Mouse (Mus musculus): ENCODE data around the gene Agl. TPM values are rescaled to one million over a fixed set of nuclear protein-coding genes. Genes with fewer than 3 reads are reported as not detected.
"Not testable (repeated sequence)": the region's sequence is repeated elsewhere in the genome, so short reads cannot be mapped to it uniquely, and the experiment has no call there.

Agl gene
- total RNA-seq, 2 experiments from 2014 or later, result 38.6 to 42.9 TPM

GRCm38 (mm10) chr3:116751191-116751860 is 56.6 kb downstream of the Agl start:
- no peak for DNase-seq (ENCODE audit: low spot score in 2 of 2)

GRCm38 (mm10) chr3:116748391-116749170 is 59.4 kb downstream of the Agl start:
- no peak for DNase-seq (ENCODE audit: low spot score in 2 of 2)

GRCm38 (mm10) chr3:116747648-116748047 is 60.3 kb downstream of the Agl start:
- not testable (repeated sequence) for DNase-seq (ENCODE audit: low spot score in 2 of 2)

GRCm38 (mm10) chr3:116740963-116741362 is 67.0 kb downstream of the Agl start:
- no peak for DNase-seq (ENCODE audit: low spot score in 2 of 2)

GRCm38 (mm10) chr3:116740106-116740505 is 67.9 kb downstream of the Agl start:
- DNase-seq (ENCODE audit: low spot score in 2 of 2), result no peak

- no peak for DNase-seq (ENCODE audit: low spot score in 2 of 2)
Observed at GRCm38 (mm10) chr3:116737326-116737731, 70.6 kb downstream of the Agl start.

GRCm38 (mm10) chr3:116729483-116730174 is 78.3 kb downstream of the Agl start:
- DNase-seq (ENCODE audit: low spot score in 2 of 2), result no peak

GRCm38 (mm10) chr3:116726807-116727206 is 81.2 kb downstream of the Agl start:
- no peak for DNase-seq (ENCODE audit: low spot score in 2 of 2)

GRCm38 (mm10) chr3:116723496-116724481 is 84.2 kb downstream of the Agl start:
- no peak for DNase-seq (ENCODE audit: low spot score in 2 of 2)

GRCm38 (mm10) chr3:116722980-116723379 is 85.0 kb downstream of the Agl start:
- DNase-seq (ENCODE audit: low spot score in 2 of 2), result no peak

GRCm38 (mm10) chr3:116718951-116719350 is 89.0 kb downstream of the Agl start:
- no peak for DNase-seq (ENCODE audit: low spot score in 2 of 2)

GRCm38 (mm10) chr3:116713031-116713430 is 94.9 kb downstream of the Agl start:
- DNase-seq (ENCODE audit: low spot score in 2 of 2), result no peak

- no peak for DNase-seq (ENCODE audit: low spot score in 2 of 2)
Observed at GRCm38 (mm10) chr3:116712436-116712881, 95.5 kb downstream of the Agl start, which contains the start of gene Slc35a3. TSS of gene Slc35a3 (minus strand) at chr3:116712831.

GRCm38 (mm10) chr3:116711624-116712435 is 96.1 kb downstream of the Agl start:
- DNase-seq (ENCODE audit: low spot score in 2 of 2), result peak; percentile 67 to 74

- DNase-seq (ENCODE audit: low spot score in 2 of 2), result no peak
Observed at GRCm38 (mm10) chr3:116710941-116711340, 97.0 kb downstream of the Agl start.

GRCm38 (mm10) chr3:116705637-116706204 is 102.2 kb downstream of the Agl start:
- no peak for DNase-seq (ENCODE audit: low spot score in 2 of 2)

GRCm38 (mm10) chr3:116703835-116704234 is 104.1 kb downstream of the Agl start:
- DNase-seq (ENCODE audit: low spot score in 2 of 2), result no peak

- no peak for DNase-seq (ENCODE audit: low spot score in 2 of 2)
Observed at GRCm38 (mm10) chr3:116702647-116703272, 105.2 kb downstream of the Agl start.

GRCm38 (mm10) chr3:116701601-116702000 is 106.4 kb downstream of the Agl start:
- no peak for DNase-seq (ENCODE audit: low spot score in 2 of 2)

Measured in adrenal gland, postnatal 4 days (tissue).